Mouse (Mus musculus) CH12.LX (cell line): ENCODE results near the gene Rbl2. TPM values are rescaled to one million over a fixed set of nuclear protein-coding genes. Genes with fewer than 3 reads are reported as not detected.
A peak's percentile ranks its signal among the peaks of the same experiment; 100 is the strongest.

ENCODE experiments used
- DNase-seq: peaks from one replicate; pipeline ENCODE4 v3.0.0-alpha.2; 2013; ENCODE audit errors: extremely low read depth
- H3K27ac ChIP-seq: 2 replicates; pipeline ENCODE4 v1.5.1; 2012; ENCODE audit warnings: low read depth, mild to moderate bottlenecking, control low read depth, moderate library complexity; ENCODE audit not compliant: insufficient read depth
- H3K27me3 ChIP-seq: replicated peaks from 2 replicates; pipeline ENCODE3; 2012; ENCODE audit warnings: inconsistent platforms
- H3K36me3 ChIP-seq, 2 experiments: replicated peaks in 1 of 2; 2 replicates each; pipeline versions ENCODE3 to v1.6.1; 2012; ENCODE audit warnings: inconsistent platforms in 1 of 2, low read length in 1 of 2, mild to moderate bottlenecking in 1 of 2, mixed read lengths in 1 of 2, moderate library complexity in 1 of 2; ENCODE audit not compliant: control insufficient read depth in 1 of 2, insufficient read depth in 1 of 2
- H3K4me1 ChIP-seq, 2 experiments: 2 replicates each; pipeline ENCODE4 v1.6.1; 2012; ENCODE audit warnings: inconsistent platforms in 1 of 2, moderate library complexity in 1 of 2; ENCODE audit not compliant: insufficient read depth in 2 of 2, control insufficient read depth in 1 of 2
- H3K4me2 ChIP-seq: 2 replicates; pipeline ENCODE4 v1.6.1; 2012; ENCODE audit warnings: low read depth, mild to moderate bottlenecking, control low read depth; ENCODE audit not compliant: poor library complexity, insufficient read depth, severe bottlenecking
- H3K4me3 ChIP-seq, 3 experiments: fragments of 150-350 bp in 1 of 3; sonication (generic) in 1 of 3; replicated peaks in 1 of 3; 2 replicates each; pipeline versions ENCODE3 to v1.5.1; 2011 to 2012; ENCODE audit warnings: low read depth in 2 of 3, low read length in 2 of 3, mild to moderate bottlenecking in 2 of 3, moderate library complexity in 2 of 3, control low read depth in 1 of 3, improper control_type of control experiment in 1 of 3, inconsistent platforms in 1 of 3, mixed read lengths in 1 of 3; ENCODE audit not compliant: poor library complexity in 1 of 3
- H3K79me2 ChIP-seq: replicated peaks from 2 replicates; pipeline ENCODE4 v1.6.1; 2012; ENCODE audit warnings: mild to moderate bottlenecking, moderate library complexity; ENCODE audit not compliant: control insufficient read depth, poor library complexity, insufficient read depth, severe bottlenecking; ENCODE audit errors: extremely low read depth
- H3K9ac ChIP-seq: 2 replicates; pipeline ENCODE4 v1.6.1; 2012; ENCODE audit warnings: low read depth, mild to moderate bottlenecking, control low read depth, moderate library complexity; ENCODE audit not compliant: insufficient read depth
- H3K9me3 ChIP-seq: replicated peaks from 2 replicates; pipeline ENCODE3; 2012; ENCODE audit warnings: low read length, inconsistent platforms, mixed read lengths
- CTCF ChIP-seq, 2 experiments: IDR thresholded peaks in 1 of 2; conservative IDR thresholded peaks in 1 of 2; 2 replicates each; pipeline ENCODE4 v1.5.1; 2011 to 2012; ENCODE audit warnings: low read depth in 2 of 2, low read length in 2 of 2, improper control_type of control experiment in 1 of 2, inconsistent platforms in 1 of 2, mild to moderate bottlenecking in 1 of 2, moderate library complexity in 1 of 2
- E2F4 ChIP-seq: IDR thresholded peaks from 2 replicates; pipeline ENCODE4 v1.6.1; 2011; ENCODE audit warnings: low read depth, low read length, improper control_type of control experiment; ENCODE audit not compliant: insufficient replicate concordance
- ELF1 ChIP-seq: IDR thresholded peaks from 2 replicates; pipeline ENCODE4 v1.6.1; 2014; ENCODE audit warnings: low read depth, mild to moderate bottlenecking, inconsistent platforms, low read length, improper control_type of control experiment
- EP300 ChIP-seq: IDR thresholded peaks from 2 replicates; pipeline ENCODE4 v1.6.1; 2011; ENCODE audit warnings: low read length, improper control_type of control experiment
- GABPA ChIP-seq: IDR thresholded peaks from 2 replicates; pipeline ENCODE4 v1.6.1; 2012; ENCODE audit warnings: low read depth, low read length, improper control_type of control experiment, inconsistent platforms; ENCODE audit not compliant: insufficient replicate concordance
- IRF4 ChIP-seq: IDR thresholded peaks from 2 replicates; pipeline ENCODE4 v1.6.1; 2014; ENCODE audit warnings: low read depth, mild to moderate bottlenecking, inconsistent platforms, low read length, improper control_type of control experiment
- MEF2A ChIP-seq: IDR thresholded peaks from 2 replicates; pipeline ENCODE4 v1.6.1; 2014; ENCODE audit warnings: low read depth, mild to moderate bottlenecking, inconsistent platforms, low read length, improper control_type of control experiment, borderline replicate concordance
- MYC ChIP-seq: IDR thresholded peaks from 2 replicates; pipeline ENCODE4 v1.6.1; 2011; ENCODE audit warnings: low read depth, mild to moderate bottlenecking, improper control_type of control experiment, low read length
- PAX5 ChIP-seq: IDR thresholded peaks from 2 replicates; pipeline ENCODE4 v1.6.1; 2012; ENCODE audit warnings: low read length, inconsistent platforms, mixed read lengths
- RCOR1 ChIP-seq: conservative IDR thresholded peaks from 2 replicates; pipeline ENCODE4 v1.6.1; 2012; ENCODE audit warnings: low read depth, mild to moderate bottlenecking, inconsistent platforms, low read length, improper control_type of control experiment
- SIN3A ChIP-seq: IDR thresholded peaks from 2 replicates; pipeline ENCODE4 v1.6.1; 2012; ENCODE audit warnings: low read length, improper control_type of control experiment, inconsistent platforms
- SMC3 ChIP-seq: IDR thresholded peaks from 2 replicates; pipeline ENCODE4 v1.6.1; 2011; ENCODE audit warnings: low read depth, low read length, improper control_type of control experiment
- USF1 ChIP-seq: IDR thresholded peaks from 2 replicates; pipeline ENCODE4 v1.6.1; 2014; ENCODE audit warnings: low read depth, mild to moderate bottlenecking, inconsistent platforms, low read length, improper control_type of control experiment
- USF2 ChIP-seq: conservative IDR thresholded peaks from 2 replicates; pipeline ENCODE4 v1.6.1; 2011; ENCODE audit warnings: low read depth, low read length, improper control_type of control experiment
- ZC3H11A ChIP-seq: IDR thresholded peaks from 2 replicates; pipeline ENCODE4 v1.6.1; 2012; ENCODE audit warnings: low read depth, mild to moderate bottlenecking, inconsistent platforms, low read length, improper control_type of control experiment
- ZKSCAN1 ChIP-seq: IDR thresholded peaks from 2 replicates; pipeline ENCODE4 v1.6.1; 2012; ENCODE audit warnings: low read depth, inconsistent platforms, low read length, improper control_type of control experiment, borderline replicate concordance
- dilution Hi-C: fragments of 300-500 bp; cut with MboI; formaldehyde crosslinking; loops from 2 replicates; pipeline ENCODE4 v1.14.3; 2020; ENCODE audit warnings: low sequenced_read_pairs; ENCODE audit not compliant: extremely low pct_unique_long_range_greater_than_20kb, extremely low pct_ligation_motif_present
- in situ Hi-C: fragments of 300-500 bp; cut with MboI; formaldehyde crosslinking; loops from 3 replicates; pipeline ENCODE4 v1.14.3; 2019; ENCODE audit warnings: low sequenced_read_pairs, low pct_ligation_motif_present, low pct_unique_long_range_greater_than_20kb, mixed read lengths
- polyA plus RNA-seq: library from polyadenylated mRNA; unstranded; fragments of >175 nt; gene quantifications from 2 replicates; pipeline ENCODE4 v1.2.1, GENCODE M21; 2012; ENCODE audit warnings: low read depth; ENCODE audit not compliant: insufficient read length
- total RNA-seq, 2 experiments: library from RNA; depleted of rRNA; stranded (reverse); fragments of 300-350 nt in 1 of 2; fragments of >200 nt in 1 of 2; gene quantifications; 2 replicates each; pipeline ENCODE4 v1.2.3; 2012 to 2014

Gene Rbl2
- total and polyA plus RNA-seq, 3 experiments, result 19.0 to 21.9 (median 19.2) TPM

GRCm38 (mm10) chr8:91126786-91127185 is 56.9 kb downstream of the Rbl2 start:
- H3K4me1 ChIP-seq, result no peaks in the 10 kb centered on the region
- no peaks in the 10 kb centered on the region for H3K9me3 ChIP-seq
- in situ Hi-C loops, result no loop called here
- peaks cover 55 to 83% of the 10 kb centered on the region in 2 experiments for H3K36me3 ChIP-seq
- no peak overlapping the region for H3K4me2 ChIP-seq
- DNase-seq, result no peak
- no peaks in the 10 kb centered on the region for H3K27me3 ChIP-seq
- dilution Hi-C loops, result no loop called here
- H3K79me2 ChIP-seq, result no peaks in the 10 kb centered on the region
- no peak overlapping the region for H3K4me3 ChIP-seq
- no peak overlapping the region for H3K27ac ChIP-seq
- H3K9ac ChIP-seq, result no peak overlapping the region
- TF ChIP-seq ZC3H11A, result no peak
- no peak for TF ChIP-seq MEF2A
- TF ChIP-seq SMC3, result no peak
- TF ChIP-seq E2F4, result no peak
- no peak for TF ChIP-seq CTCF (conservative IDR thresholded peaks at IDR 0.05 in 1 of 2, IDR thresholded peaks at IDR 0.05 in 1 of 2; ENCODE audit: low read depth in 2 of 2, low read length in 2 of 2)
- TF ChIP-seq EP300, result no peak
- TF ChIP-seq ZKSCAN1, result no peak
- TF ChIP-seq RCOR1, result no peak
- TF ChIP-seq MYC, result no peak
- no peak for TF ChIP-seq SIN3A
- no peak for TF ChIP-seq ELF1
- TF ChIP-seq PAX5, result no peak
- TF ChIP-seq GABPA, result no peak
- TF ChIP-seq IRF4, result no peak

GRCm38 (mm10) chr8:91132731-91133130 is 62.9 kb downstream of the Rbl2 start:
- Histone ChIP-seq H3K9ac (no peak overlapping the region), H3K36me3 (peaks cover 14 to 31% of the 10 kb centered on the region in 2 experiments), H3K79me2 (no peaks in the 10 kb centered on the region; the same call in 1 of the 2 replicates), H3K4me3 (peak overlapping the region in 1 of 3 experiments; percentile 59), H3K4me2 (0 out of 2 replicates have a peak overlapping the region, but pooled peaks have one; percentile 60), H3K27me3 (no peaks in the 10 kb centered on the region), H3K9me3 (no peaks in the 10 kb centered on the region), H3K27ac (no peak overlapping the region), H3K4me1 (peaks cover 0 to 15% of the 10 kb centered on the region in 2 experiments; a peak in 2 of 4 replicates)
- TF ChIP-seq RCOR1 (no peak), MEF2A (no peak), USF1 (no peak), USF2 (no peak), PAX5 (no peak)
- in situ Hi-C loops (no loop called here), dilution Hi-C loops (no loop called here)
- no peak for DNase-seq
